ENCODE assay signal across 8 mouse cellular contexts in genomic region chr15:27796868-27797222, GRCm38 (mm10).
DNase-seq lines count a peak whose midpoint lies in the region; ATAC-seq and TF ChIP-seq lines count a peak whose summit lies in the region.

No protein-coding gene starts in this region.

- H3K4me1 ChIP-seq in lung, embryonic 16.5 days (replicated peaks; ENCODE audit: control insufficient read depth, insufficient read depth, low read length), result peaks cover 34% of the 10 kb centered on the region
- H3K4me1 ChIP-seq in forebrain, embryonic 14.5 days (ENCODE audit: control insufficient read depth, insufficient read depth, low read length), result peaks cover 35% of the 10 kb centered on the region
- H3K4me1 ChIP-seq in olfactory bulb, adult 2 months (ENCODE audit: control insufficient read depth, insufficient read depth, low read length), result peaks cover 63% of the 10 kb centered on the region

- no peak overlapping the region; the same call in 1 of the 2 replicates for H3K4me2 ChIP-seq in lung, embryonic 16.5 days (ENCODE audit: low read depth, low read length)
- no peak overlapping the region for H3K4me2 ChIP-seq in forebrain, embryonic 14.5 days (ENCODE audit: low read length)

- no peak for TF ChIP-seq CTCF in olfactory bulb, adult 2 months (IDR thresholded peaks at IDR 0.05; ENCODE audit: insufficient read depth, low read depth, low read length)

- H3K9ac ChIP-seq in lung, embryonic 16.5 days (ENCODE audit: low read length), result no peak overlapping the region
- H3K9ac ChIP-seq in forebrain, embryonic 14.5 days (ENCODE audit: low read length), result 0 out of 2 replicates have a peak overlapping the region, but pooled peaks have one; percentile 9

- WGBS in lung, embryonic 16.5 days, result 54% methylated on average over 7 of the region's 7 CpGs
- 75% methylated on average over 7 of the region's 7 CpGs for WGBS in forebrain, embryonic 14.5 days
- WGBS in olfactory bulb, adult 2 months, result 44% methylated on average over 7 of the region's 7 CpGs

- no peak for DNase-seq in lung, postnatal 25 days (ENCODE audit: low spot score)
- DNase-seq in forebrain, embryonic 14.5 days (ENCODE audit: low spot score), result no peak
- DNase-seq in frontal cortex, postnatal 25 days (ENCODE audit: low spot score in 2 of 2), result no peak
- no peak for DNase-seq in right cerebral cortex, postnatal 25 days

- no peaks in the 10 kb centered on the region for H3K27me3 ChIP-seq in lung, embryonic 16.5 days (ENCODE audit: control insufficient read depth, insufficient read depth, low read depth, low read length)
- no peaks in the 10 kb centered on the region for H3K27me3 ChIP-seq in forebrain, embryonic 14.5 days (replicated peaks; ENCODE audit: control insufficient read depth, insufficient read depth, low read length)

- no peaks in the 10 kb centered on the region for H3K9me3 ChIP-seq in lung, embryonic 16.5 days (ENCODE audit: control insufficient read depth, low read length)
- no peaks in the 10 kb centered on the region for H3K9me3 ChIP-seq in forebrain, embryonic 14.5 days (replicated peaks; ENCODE audit: control insufficient read depth, low read length)

- H3K4me3 ChIP-seq in lung, embryonic 16.5 days (ENCODE audit: low read length), result no peak overlapping the region
- no peak overlapping the region for H3K4me3 ChIP-seq in forebrain, embryonic 14.5 days (ENCODE audit: low read depth, low read length)
- no peak overlapping the region for H3K4me3 ChIP-seq in olfactory bulb, adult 2 months (ENCODE audit: insufficient read depth, low read depth, low read length)

- ATAC-seq in lung, embryonic 16.5 days (ENCODE audit: low read depth), result peak; percentile 14
- ATAC-seq in forebrain, embryonic 14.5 days, result peak; percentile 2; the same call in 1 of the 2 replicates
- peak; percentile 4 for ATAC-seq in inflammation-experienced regulatory T-cells, adult 6 months
- no peak for ATAC-seq in cerebellum, adult (ENCODE audit: insufficient number of reproducible peaks, low FRiP score, low TSS enrichment)

- TF ChIP-seq POLR2A in olfactory bulb, adult 2 months (IDR thresholded peaks at IDR 0.05; ENCODE audit: insufficient read depth, low read depth, low read length), result no peak

- H3K36me3 ChIP-seq in lung, embryonic 16.5 days (ENCODE audit: control insufficient read depth, insufficient read depth, low read length), result peaks cover 4% of the 10 kb centered on the region; the same call in 1 of the 2 replicates
- peaks cover 25% of the 10 kb centered on the region for H3K36me3 ChIP-seq in forebrain, embryonic 14.5 days (ENCODE audit: control insufficient read depth, insufficient read depth, low read length)

- peak overlapping the region; percentile 76 for H3K27ac ChIP-seq in lung, embryonic 16.5 days (ENCODE audit: low read length)
- peak overlapping the region; percentile 83 for H3K27ac ChIP-seq in forebrain, embryonic 14.5 days (ENCODE audit: low read depth, low read length)
- peak overlapping the region; percentile 92 for H3K27ac ChIP-seq in olfactory bulb, adult 2 months (ENCODE audit: insufficient read depth, low read depth, low read length)
